7 mouse cellular contexts compared by ENCODE assay signal in the genomic region with DNA sequence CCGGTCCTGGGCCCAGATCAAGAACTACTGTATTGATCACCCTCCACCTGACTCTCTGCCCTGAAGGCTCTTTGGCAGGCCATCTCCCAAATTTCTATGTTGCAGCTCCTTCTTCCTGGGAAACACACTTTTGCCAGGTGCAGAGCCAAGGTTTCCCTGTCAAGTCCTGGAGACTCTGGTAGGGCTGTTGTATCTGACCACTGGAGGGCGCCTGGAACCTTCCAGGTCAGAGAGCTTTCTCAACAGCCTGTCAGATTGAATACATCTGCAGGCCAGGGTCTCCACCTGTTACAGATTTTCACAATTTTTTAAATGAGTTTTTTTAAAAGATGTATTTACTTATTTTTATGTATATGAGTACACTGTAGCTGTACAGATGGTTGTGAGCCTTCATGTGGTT. TPM values are rescaled to one million over a fixed set of nuclear protein-coding genes. Genes with fewer than 3 reads are reported as not detected.
DNase-seq lines count a peak whose midpoint lies in the region; ATAC-seq and TF ChIP-seq lines count a peak whose summit lies in the region.

No protein-coding gene starts in this region.

- no peak overlapping the region for H3K4me2 ChIP-seq in heart, postnatal 0 days (ENCODE audit: low read depth, low read length)

- H3K4me3 ChIP-seq in E14TG2a.4 (replicated peaks; ENCODE audit: low read length): no peak overlapping the region
- no peak overlapping the region for H3K4me3 ChIP-seq in cortical plate, adult 2 months (ENCODE audit: insufficient read depth, low read length)
- H3K4me3 ChIP-seq in heart, postnatal 0 days (ENCODE audit: low read depth, low read length): no peak overlapping the region
- H3K4me3 ChIP-seq in small intestine, adult 2 months (ENCODE audit: low read depth, low read length): no peak overlapping the region

- peak; percentile 40 for DNase-seq in WW6 (ENCODE audit: low read depth, low spot score)
- DNase-seq in heart, postnatal 0 days (ENCODE audit: low spot score): peak; percentile 48
- peak; percentile 16 for DNase-seq in large intestine, adult 2 months (ENCODE audit: low read depth, low spot score)
- peak; percentile 87 for DNase-seq in lung, postnatal 36 days

- peaks cover 31% of the 10 kb centered on the region for H3K36me3 ChIP-seq in E14TG2a.4 (ENCODE audit: insufficient read depth, low read length)
- H3K36me3 ChIP-seq in heart, postnatal 0 days (replicated peaks; ENCODE audit: control insufficient read depth, insufficient read depth, low read length): no peaks in the 10 kb centered on the region
- no peaks in the 10 kb centered on the region for H3K36me3 ChIP-seq in small intestine, adult 2 months (ENCODE audit: control insufficient read depth, insufficient read depth, low read length)

- H3K27me3 ChIP-seq in E14TG2a.4 (ENCODE audit: insufficient read depth, low read length): no peaks in the 10 kb centered on the region
- no peaks in the 10 kb centered on the region for H3K27me3 ChIP-seq in heart, postnatal 0 days (ENCODE audit: control insufficient read depth, insufficient read depth, low read length)
- no peaks in the 10 kb centered on the region for H3K27me3 ChIP-seq in small intestine, adult 2 months (ENCODE audit: control insufficient read depth, insufficient read depth, low read length)

- peak; percentile 73 for TF ChIP-seq CTCF in E14TG2a.4 (conservative IDR thresholded peaks at IDR 0.05; ENCODE audit: low read length)
- peak; percentile 51 for TF ChIP-seq CTCF in cortical plate, adult 2 months (IDR thresholded peaks at IDR 0.05; ENCODE audit: extremely low read depth, insufficient read depth, low read length)
- TF ChIP-seq CTCF in heart, postnatal 0 days (IDR thresholded peaks at IDR 0.05; ENCODE audit: low read depth): peak; percentile 88
- TF ChIP-seq CTCF in small intestine, adult 2 months (IDR thresholded peaks at IDR 0.05; ENCODE audit: extremely low read depth, insufficient read length, insufficient replicate concordance, low read depth, low read length): peak; percentile 80; the same call in 1 of the 2 replicates

- no peaks in the 10 kb centered on the region for H3K9me3 ChIP-seq in E14TG2a.4 (ENCODE audit: low read length)
- no peaks in the 10 kb centered on the region for H3K9me3 ChIP-seq in heart, postnatal 0 days (replicated peaks; ENCODE audit: control insufficient read depth, low read length)

- no peak overlapping the region for H3K9ac ChIP-seq in heart, postnatal 0 days (replicated peaks; ENCODE audit: low read depth, low read length)

- no peak for TF ChIP-seq EP300 in heart, postnatal 0 days (IDR thresholded peaks at IDR 0.05; ENCODE audit: low read depth)

- 41% methylated on average over 2 of the region's 2 CpGs for WGBS in heart, postnatal 0 days
- WGBS in large intestine, adult 2 months: 40% methylated on average over 2 of the region's 2 CpGs
- 37% methylated on average over 2 of the region's 2 CpGs for WGBS in small intestine, adult 2 months

- H3K27ac ChIP-seq in cortical plate, adult 2 months (ENCODE audit: insufficient read depth, low read length): no peak overlapping the region
- H3K27ac ChIP-seq in heart, postnatal 0 days (ENCODE audit: low read depth): no peak overlapping the region
- no peak overlapping the region for H3K27ac ChIP-seq in small intestine, adult 2 months (ENCODE audit: insufficient read depth, low read depth, low read length)

- ATAC-seq in heart, postnatal 0 days (ENCODE audit: insufficient read depth, low read depth): no peak

- peaks cover 10% of the 10 kb centered on the region for H3K4me1 ChIP-seq in E14TG2a.4 (replicated peaks; ENCODE audit: low read depth, low read length)
- H3K4me1 ChIP-seq in cortical plate, adult 2 months (ENCODE audit: control insufficient read depth, insufficient read depth, low read length): no peaks in the 10 kb centered on the region
- H3K4me1 ChIP-seq in heart, postnatal 0 days (ENCODE audit: control insufficient read depth, insufficient read depth): no peaks in the 10 kb centered on the region
- no peaks in the 10 kb centered on the region for H3K4me1 ChIP-seq in small intestine, adult 2 months (ENCODE audit: control insufficient read depth, insufficient read depth, insufficient read length, low read length)

- no peak for TF ChIP-seq POLR2A in cortical plate, adult 2 months (IDR thresholded peaks at IDR 0.05; ENCODE audit: extremely low read depth, insufficient read depth, low read length)
- TF ChIP-seq POLR2A in small intestine, adult 2 months (IDR thresholded peaks at IDR 0.05; ENCODE audit: low read depth, low read length): no peak

RNA-seq across cellular contexts. Expression of a gene that starts 31.2 kb away (rescaled TPM):
- 9.8 and 12.9 TPM in 2 replicates for polyA plus RNA-seq in cortical plate, adult 2 months (2012; rRNA removed)
- 0.73 and 0.88 TPM in 2 replicates for total RNA-seq in heart, postnatal 0 days (2014; rRNA removed; ENCODE audit: low replicate concordance)
- polyA plus RNA-seq in heart, postnatal 0 days (2015; fragmentation: Nextera tagmentation; extraction: Ambion mirVana): 0.40 and 0.55 TPM in 2 replicates
- polyA plus RNA-seq in large intestine, adult 2 months (2012; rRNA removed): 0.63 and 0.71 TPM in 2 replicates
- 0.33 and 0.51 TPM in 2 replicates for polyA plus RNA-seq in small intestine, adult 2 months (2012; rRNA removed)

RNA-seq across cellular contexts. Expression of a gene that starts 47.8 kb away (rescaled TPM):
- polyA plus RNA-seq in cortical plate, adult 2 months (2012; rRNA removed): 6.7 and 7.2 TPM in 2 replicates
- total RNA-seq in heart, postnatal 0 days (2014; rRNA removed; ENCODE audit: low replicate concordance): 37.4 and 45.5 TPM in 2 replicates
- polyA plus RNA-seq in heart, postnatal 0 days (2015; fragmentation: Nextera tagmentation; extraction: Ambion mirVana): 16.5 and 25.4 TPM in 2 replicates
- 2.4 and 3.6 TPM in 2 replicates for polyA plus RNA-seq in large intestine, adult 2 months (2012; rRNA removed)
- 1.7 and 4.2 TPM in 2 replicates for polyA plus RNA-seq in small intestine, adult 2 months (2012; rRNA removed)

Comparison
In these comparisons a context has a peak if more than half of its experiments do, and no peak if none do; other contexts are left out.
1. DNase-seq: peak in every context shown above with its lines; median percentile 87 in lung, postnatal 36 days; 48 in heart, postnatal 0 days; 40 in WW6; 16 in large intestine, adult 2 months.